Mouse (Mus musculus) layer of hippocampus, postnatal 10 days (tissue): ENCODE measurements around the gene Fpgs. TPM values are rescaled to one million over a fixed set of nuclear protein-coding genes. Genes with fewer than 3 reads are reported as not detected.

Source experiments
- DNase-seq, 2 experiments: peaks; one replicate each; pipeline ENCODE4 v3.0.0; 2021; ENCODE audit warnings: low spot score in 2 of 2
- total RNA-seq, 2 experiments: library from RNA; stranded (reverse); gene quantifications; 2 replicates each; pipeline ENCODE4 v1.2.3; 2021

The Fpgs gene
- total RNA-seq, 2 experiments from 2014 or later, result 17.1 to 17.2 TPM

- no peak for DNase-seq
These were observed 21.2 kb upstream of the Fpgs start for GRCm38 (mm10) chr2:32724832-32725790.

DNA sequence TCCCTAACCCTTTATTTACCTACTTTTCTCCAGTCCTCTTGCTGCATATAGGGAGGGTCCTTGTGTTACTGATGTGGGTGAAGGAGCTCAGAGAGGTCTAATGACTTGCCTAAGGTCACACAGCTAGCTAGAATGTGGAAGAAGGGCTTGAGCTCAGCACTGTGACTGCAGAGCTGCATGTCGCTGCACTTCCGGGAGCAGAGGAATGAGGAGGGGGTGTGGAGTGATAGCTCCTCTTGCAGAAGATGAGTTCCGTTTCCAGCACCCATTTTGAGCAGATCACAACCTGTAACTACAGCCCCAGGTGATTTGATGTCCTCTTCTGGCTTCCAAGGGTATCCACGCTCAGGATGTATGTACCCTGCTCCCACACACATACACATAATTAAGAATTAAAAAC lies 20.2 kb upstream of the Fpgs start:
- DNase-seq, result no peak

DNA sequence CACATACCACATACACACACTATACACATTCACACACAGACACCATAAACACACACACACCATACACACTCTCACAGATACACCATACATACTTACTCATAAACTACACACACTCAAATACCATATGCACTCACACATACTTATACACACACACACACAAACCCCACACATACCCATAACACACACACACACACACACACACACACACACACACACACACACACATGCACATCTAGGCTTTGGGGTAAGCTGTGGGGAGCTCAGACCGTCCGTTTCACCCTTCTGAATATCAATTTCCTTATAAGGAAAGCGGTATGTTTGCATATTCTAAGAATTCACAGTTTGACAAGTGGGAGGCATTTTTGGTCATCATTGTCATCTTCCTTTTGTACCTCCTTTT lies 18.6 kb upstream of the Fpgs start:
- DNase-seq, result no peak

DNA sequence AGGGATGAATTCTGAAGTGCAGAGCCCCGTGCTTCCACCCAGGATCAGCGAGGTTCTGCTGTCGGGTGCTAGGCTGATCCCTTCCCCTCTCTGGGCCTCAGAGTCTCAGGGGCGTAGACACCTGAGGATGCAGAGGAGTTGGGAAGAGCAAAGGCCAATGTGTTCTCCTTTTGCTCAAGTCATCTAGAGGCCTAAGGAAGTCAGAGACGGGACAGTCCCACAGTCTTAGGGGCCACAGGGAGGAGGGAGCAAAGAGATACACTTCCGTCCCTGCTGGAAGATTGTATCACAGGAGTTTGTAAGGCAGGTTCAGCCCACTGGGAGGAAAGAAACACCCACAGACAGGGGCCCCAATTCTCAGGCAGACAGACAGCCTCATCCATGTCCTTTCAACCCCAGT lies 18.1 kb upstream of the Fpgs start:
- no peak for DNase-seq

DNA sequence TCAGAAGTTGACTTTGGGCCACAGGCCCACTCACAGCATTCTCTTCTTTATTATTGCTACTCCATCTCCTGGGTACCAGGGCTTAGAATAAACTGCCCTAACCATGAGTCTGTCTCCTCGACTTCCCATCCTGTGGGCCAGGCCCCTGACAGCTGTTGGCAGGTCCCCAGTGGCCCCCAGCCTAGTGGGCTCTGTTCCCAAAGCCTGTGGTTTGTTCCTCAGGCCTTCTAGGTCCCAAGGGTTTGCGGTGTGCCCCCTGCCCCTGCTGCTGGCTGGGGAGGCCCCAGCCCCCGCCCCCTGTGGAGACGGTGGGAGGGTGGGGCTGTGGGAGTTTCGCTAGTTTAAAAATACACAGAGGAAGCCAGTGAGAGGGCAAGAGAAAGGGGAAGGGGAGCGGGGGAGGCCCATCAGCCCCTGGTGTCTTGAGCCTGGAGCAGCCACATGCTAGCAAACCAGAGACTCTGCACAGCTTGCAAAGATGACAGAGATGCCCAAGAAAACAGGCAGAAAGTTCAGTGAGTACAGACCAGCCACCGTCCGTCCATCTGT lies 16.8 kb upstream of the Fpgs start, which contains the start of gene Sh2d3c:
Gene Sh2d3c, plus strand, starts transcription at position 375 of the 549 bp plus-strand sequence.
- peak in 1 of 2 experiments; percentile 53 for DNase-seq

DNA sequence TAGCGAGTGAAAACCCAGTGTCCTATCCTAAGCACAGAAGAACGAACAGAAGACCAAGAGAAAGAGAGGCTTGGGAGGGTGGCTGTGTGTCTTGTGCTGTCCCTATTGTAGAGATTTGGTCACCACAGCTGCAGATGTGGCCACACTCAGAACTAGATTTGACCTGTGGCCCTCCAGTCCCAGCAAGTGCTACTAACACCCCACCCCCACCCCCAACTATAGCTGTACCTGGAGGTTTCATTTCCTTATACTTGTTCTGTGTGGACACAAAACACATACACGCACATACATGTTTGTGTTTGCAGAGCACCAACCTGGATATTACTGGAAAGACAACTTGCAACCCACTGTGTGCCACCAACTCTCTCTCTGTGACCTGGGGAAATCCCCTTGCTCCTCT lies 16.1 kb upstream of the Fpgs start:
- no peak for DNase-seq

GRCm38 (mm10) chr2:32718761-32719160 lies 14.8 kb upstream of the Fpgs start:
- peak; percentile 65 to 68 for DNase-seq

DNA sequence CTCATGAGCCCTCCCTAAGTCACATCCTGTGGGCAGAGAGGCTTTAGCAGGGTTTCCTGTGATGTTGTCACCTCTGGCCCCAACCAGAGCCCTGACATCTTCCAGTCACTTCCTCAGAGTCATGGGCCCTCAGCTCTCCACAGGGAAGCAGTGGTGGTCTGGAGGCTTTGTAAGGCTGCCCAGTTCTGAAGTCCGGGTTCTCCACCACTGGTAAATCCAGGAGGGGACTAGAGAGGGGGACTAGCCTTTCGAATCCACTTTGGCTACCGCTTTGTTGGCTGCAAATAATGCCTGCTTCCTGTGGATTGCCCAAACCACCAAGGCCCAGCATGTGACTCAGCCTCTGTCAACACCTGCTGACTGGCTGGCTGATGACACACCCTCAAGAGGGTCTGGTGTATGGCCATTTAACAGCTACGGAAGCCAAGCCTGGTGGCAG lies 11.1 kb upstream of the Fpgs start:
- DNase-seq, result no peak

DNA sequence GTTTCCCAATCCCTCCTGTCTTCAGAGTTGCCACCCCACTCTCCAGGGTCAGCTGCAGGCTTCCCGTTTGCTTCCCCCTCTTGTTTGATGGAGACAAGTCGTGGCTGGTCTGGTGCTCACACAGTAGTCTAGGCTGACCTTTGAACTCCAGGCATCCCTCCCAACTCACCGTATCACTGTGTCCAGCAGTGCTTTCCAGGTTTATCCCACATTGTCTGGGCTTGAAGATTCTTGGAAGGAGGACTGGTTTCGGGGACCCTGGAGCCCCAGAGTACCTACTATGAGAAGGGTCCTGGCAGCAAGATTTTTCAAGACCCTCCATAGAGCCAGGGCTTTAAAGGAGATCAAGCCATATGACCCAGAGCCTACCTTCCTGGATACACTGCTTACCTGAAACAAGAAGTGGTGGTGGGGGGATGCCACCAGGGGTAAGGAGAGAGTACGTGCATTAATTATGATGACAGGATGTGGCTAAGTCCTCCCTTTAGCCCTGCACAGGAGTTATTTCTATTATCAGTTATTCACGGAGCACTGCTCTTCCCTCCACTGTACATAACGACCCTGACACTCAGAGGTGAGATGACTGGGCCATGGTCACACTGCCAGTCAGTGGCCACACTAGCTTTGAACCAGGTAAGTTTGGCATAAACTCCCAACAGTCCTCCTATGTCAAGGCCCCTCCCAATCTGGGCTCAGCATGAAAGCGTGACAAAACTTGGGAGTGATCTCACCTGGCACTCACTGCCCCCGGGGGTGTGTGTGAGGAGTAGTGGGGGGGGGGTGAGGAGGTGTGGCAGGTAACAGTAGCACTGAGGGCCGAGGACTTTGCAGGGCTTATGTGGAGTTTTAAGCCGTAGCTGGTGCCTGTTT lies 10.4 kb upstream of the Fpgs start:
- DNase-seq, result no peak

GRCm38 (mm10) chr2:32712934-32713817 lies 9.2 kb upstream of the Fpgs start, which contains the start of gene Cdk9:
Gene Cdk9, minus strand, starts transcription at chr2:32713076.
- DNase-seq, result peak; percentile 96

DNA sequence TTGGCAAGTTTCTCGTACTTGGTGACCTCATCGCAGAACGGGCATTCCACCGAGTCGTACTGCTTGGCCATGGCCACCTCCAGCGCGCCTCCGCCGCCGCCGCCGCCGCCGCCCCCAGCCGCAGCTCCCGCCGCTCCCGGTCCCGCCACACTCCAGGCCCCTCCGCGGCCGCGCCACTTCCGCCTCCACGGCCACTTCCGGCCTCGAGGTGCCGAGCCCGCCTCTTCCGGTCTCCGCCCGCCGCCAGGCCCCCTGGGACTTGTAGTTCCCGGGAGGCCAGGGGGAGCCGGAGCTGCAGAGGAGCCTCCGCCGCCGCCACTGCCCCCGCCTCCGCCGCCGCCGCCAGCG lies 8.6 kb upstream of the Fpgs start:
- DNase-seq, result peak; percentile 94 to 96

DNA sequence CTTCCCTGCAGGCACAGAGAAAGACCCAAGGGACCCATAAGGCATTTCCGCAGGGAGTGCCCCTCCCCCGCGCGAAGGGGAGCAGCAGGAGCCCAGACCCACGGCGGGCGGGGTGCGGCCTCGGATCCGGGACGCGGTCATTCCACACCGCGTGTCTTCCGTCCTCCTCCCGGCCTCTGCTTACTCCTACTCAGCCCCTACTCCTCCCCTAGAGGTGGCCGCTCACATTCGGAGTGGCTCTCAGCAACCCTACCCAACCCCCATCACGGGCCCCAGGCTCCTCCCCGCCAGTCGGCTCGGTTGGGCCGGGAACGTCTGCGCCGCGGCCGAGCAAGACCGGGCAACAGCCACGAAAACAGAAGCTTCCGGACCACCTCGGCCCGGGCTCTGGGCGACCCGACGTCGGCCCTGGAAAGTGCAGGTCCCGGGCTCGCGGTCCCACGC lies 8.2 kb upstream of the Fpgs start:
- peak; percentile 58 to 64 for DNase-seq

DNA sequence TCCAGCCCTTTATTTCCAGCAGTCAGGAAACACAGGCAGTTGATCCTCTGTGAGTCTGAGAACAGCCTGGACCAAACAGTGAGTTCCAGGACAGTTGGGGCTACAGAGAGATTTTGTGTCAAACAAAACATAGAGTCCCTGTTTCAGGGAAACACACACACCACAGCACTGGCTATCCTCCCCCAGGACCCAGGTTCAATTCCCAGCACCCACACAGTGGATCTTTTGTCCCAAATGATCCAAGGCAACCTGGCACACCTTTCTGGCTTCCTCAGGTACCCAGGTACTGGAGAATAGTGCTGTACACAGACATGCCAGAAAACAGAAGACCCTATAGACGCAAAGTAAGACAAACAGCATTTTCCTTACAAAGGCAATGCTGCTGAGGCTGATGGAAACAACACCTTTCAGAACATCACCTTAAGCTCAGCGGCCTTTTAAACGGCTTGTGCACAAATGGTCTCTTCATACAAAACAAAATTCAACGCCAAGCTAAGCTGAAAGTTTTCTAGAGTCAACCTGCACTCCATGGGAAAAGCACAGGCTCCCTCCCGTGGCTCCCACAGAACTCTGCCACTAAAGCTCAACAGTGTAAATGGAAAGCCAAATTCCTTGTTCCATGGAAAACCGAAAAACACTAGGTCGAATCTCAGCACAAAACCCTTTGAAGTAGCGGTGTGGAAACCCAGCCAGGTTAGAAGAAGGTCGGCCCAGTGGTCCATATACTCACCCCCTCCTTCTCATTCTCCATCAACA lies 7.5 kb upstream of the Fpgs start:
- DNase-seq, result no peak

- no peak for DNase-seq
These were observed 6.5 kb upstream of the Fpgs start for GRCm38 (mm10) chr2:32710425-32710824.

DNA sequence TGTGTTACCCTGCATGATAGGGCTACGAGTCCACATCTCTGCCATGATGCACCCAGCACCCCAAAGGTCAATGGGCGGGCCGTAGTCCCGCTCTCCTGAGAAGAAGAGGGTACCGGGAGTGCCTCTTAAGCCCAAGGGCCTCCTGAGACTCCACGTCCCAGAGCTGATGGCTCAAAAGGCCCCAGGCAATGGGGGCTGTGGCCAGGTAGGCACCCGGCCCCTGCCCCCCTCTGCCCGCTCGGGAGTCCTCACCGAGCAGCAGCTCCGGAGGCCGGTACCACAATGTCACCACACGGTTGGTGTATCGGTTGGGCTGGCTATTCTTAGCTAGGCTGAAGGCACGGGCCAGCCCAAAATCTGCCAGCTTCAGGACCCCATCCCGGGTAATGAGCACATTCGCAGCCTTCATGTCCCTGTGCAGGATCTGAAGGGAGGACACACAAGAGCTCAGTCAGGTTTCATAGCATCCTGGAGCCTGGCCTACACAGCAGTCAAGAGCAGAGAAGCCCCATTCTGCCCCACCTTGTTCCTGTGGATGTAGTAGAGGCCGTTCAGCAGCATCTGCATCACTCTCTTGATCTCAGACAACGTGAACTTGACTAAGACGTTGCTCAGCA lies 5.7 kb upstream of the Fpgs start:
- no peak for DNase-seq

DNA sequence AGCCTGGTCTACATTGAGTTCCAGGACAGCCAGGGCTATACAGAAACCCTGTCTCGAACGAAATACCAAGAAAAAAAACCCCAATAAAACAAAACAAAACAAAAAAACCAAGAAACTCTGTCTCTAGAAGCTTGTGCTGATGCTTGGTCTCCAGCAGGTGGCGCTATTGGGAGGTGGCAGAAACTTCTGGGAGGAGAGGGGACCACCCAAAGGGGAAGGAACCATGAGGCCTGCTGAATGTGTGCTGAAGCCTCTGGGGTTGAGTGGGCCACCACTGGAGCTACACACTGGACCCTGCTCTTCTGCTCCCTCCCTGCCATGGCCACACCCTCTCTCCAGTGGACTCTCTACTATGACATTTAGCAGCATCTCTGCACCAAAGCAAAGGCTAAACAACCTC lies 4.7 kb upstream of the Fpgs start:
- DNase-seq, result peak; percentile 73 to 74

- DNase-seq, result no peak
These were observed 3.0 kb upstream of the Fpgs start for GRCm38 (mm10) chr2:32706971-32707370.

DNA sequence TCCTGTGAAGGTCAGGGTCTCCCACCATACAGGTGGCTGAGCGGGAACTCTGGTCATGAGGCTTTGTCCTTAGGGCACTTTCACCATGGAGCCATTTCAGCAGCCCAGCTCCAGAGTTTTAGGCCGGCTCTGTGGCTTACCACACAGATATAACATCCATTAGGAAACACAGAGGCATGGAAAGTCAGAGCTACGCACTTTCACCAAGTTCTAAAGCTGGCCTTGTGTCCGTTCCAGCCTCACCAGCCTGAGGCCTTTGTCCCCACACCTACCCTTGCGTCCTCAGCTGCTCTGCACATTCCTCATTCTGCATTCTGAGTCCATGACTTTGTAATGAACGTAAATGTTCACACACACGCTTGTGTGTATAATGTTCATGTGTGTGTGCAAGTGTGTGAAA lies 1.1 kb upstream of the Fpgs start:
- no peak for DNase-seq

- DNase-seq, result no peak
These were observed 899 bp downstream of the Fpgs start for GRCm38 (mm10) chr2:32703046-32703445.
